Mouse (Mus musculus): Measurements from ENCODE around the gene Cdc16.
A peak's percentile ranks its signal among the peaks of the same experiment; 100 is the strongest.
"Not testable (repeated sequence)": the region's sequence is repeated elsewhere in the genome, so short reads cannot be mapped to it uniquely, and the experiment has no call there.

The Cdc16 gene

GRCm38 (mm10) chr8:13756982-13757804, at the start of gene Cdc16:
Cdc16 (plus strand) TSS chr8:13757676.
- DNase-seq = peak; percentile 88

GRCm38 (mm10) chr8:13708514-13708913, 49.0 kb upstream of the Cdc16 start:
- no peak for DNase-seq

- no peak for DNase-seq
Observed at GRCm38 (mm10) chr8:13718980-13719379, 38.5 kb upstream of the Cdc16 start.

GRCm38 (mm10) chr8:13725722-13726121, 31.8 kb upstream of the Cdc16 start:
- DNase-seq = peak; percentile 28 to 38

- DNase-seq = no peak
Observed at GRCm38 (mm10) chr8:13727469-13728094, 29.9 kb upstream of the Cdc16 start.

GRCm38 (mm10) chr8:13740323-13740770, 17.1 kb upstream of the Cdc16 start:
- DNase-seq = peak; percentile 19 to 39

GRCm38 (mm10) chr8:13740817-13741613, 16.5 kb upstream of the Cdc16 start:
- DNase-seq = no peak

- not testable (repeated sequence) for DNase-seq
Observed at GRCm38 (mm10) chr8:13746212-13746611, 11.3 kb upstream of the Cdc16 start.

GRCm38 (mm10) chr8:13747626-13748025, 9.8 kb upstream of the Cdc16 start:
- DNase-seq = no peak

- DNase-seq = peak; percentile 62 to 65
Observed at GRCm38 (mm10) chr8:13753680-13754079, 3.8 kb upstream of the Cdc16 start.

- no peak for DNase-seq
Observed at GRCm38 (mm10) chr8:13756480-13756879, 996 bp upstream of the Cdc16 start.

- DNase-seq = peak; percentile 30 to 51
Observed at GRCm38 (mm10) chr8:13757805-13758727, 590 bp downstream of the Cdc16 start.

- DNase-seq = no peak
Observed at GRCm38 (mm10) chr8:13769206-13769605, 11.7 kb downstream of the Cdc16 start.

GRCm38 (mm10) chr8:13780536-13780935, 23.1 kb downstream of the Cdc16 start:
- DNase-seq = no peak

- DNase-seq = peak; percentile 91 to 94
Observed at GRCm38 (mm10) chr8:13785250-13785763, 27.8 kb downstream of the Cdc16 start, which contains the start of gene Upf3a. Upf3a (plus strand) TSS chr8:13785615.

GRCm38 (mm10) chr8:13785764-13786299, 28.4 kb downstream of the Cdc16 start:
- DNase-seq = peak; percentile 93 to 94

GRCm38 (mm10) chr8:13789606-13790005, 32.1 kb downstream of the Cdc16 start:
- DNase-seq = no peak

- DNase-seq = no peak
Observed at GRCm38 (mm10) chr8:13793097-13793745, 35.7 kb downstream of the Cdc16 start.

GRCm38 (mm10) chr8:13793746-13794101, 36.2 kb downstream of the Cdc16 start:
- DNase-seq = no peak

- no peak for DNase-seq
Observed at GRCm38 (mm10) chr8:13797676-13798075, 40.2 kb downstream of the Cdc16 start.

- no peak for DNase-seq
Observed at GRCm38 (mm10) chr8:13799566-13799965, 42.1 kb downstream of the Cdc16 start.
